ENCODE assay signal across 7 mouse cellular contexts in the genomic region with DNA sequence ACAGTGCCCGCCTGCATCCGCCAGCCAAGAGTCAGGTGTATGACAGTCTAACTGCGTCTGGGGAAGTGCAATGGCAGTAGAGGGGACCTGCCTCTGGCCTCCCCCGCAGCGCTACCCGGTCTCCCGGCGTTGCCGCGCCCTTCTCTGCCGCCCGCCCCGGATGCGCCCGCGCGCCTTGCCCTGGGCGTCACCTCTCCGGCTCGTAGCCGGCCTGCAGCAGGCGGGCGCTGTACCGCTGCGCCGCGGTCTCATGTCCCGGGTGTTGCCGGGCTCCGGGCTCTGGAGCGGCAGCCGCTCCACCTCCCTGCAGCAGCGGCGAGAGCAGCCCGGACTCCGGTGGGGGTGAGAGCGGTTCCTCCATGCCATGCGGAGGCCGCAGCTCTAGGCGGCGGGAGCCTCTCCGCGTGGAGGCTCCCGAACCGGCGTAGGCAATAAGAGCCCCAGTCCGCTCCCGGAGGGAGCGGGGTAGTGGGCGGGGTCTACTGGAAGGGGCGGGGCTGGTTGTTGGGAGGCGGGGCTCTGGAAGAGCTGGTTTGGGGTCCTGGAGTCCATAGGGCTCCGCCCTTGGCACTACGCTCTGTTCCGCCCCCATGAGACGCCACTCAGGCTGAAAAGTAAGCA. TPM values are rescaled to one million over a fixed set of nuclear protein-coding genes. Genes with fewer than 3 reads are reported as not detected.
DNase-seq lines count a peak whose midpoint lies in the region; ATAC-seq lines count a peak whose summit lies in the region.

A gene (minus strand): TSS at position 484 of the 621 bp plus-strand sequence.

- peak; percentile 91 for DNase-seq in R1 (ENCODE audit: low read depth, low spot score)
- peak; percentile 60 for DNase-seq in cerebellum, adult 8-10 months
- DNase-seq in frontal cortex, postnatal 36 days (ENCODE audit: low spot score in 2 of 2) = peak; percentile 40 to 43
- peak; percentile 69 for DNase-seq in hindbrain, embryonic 14.5 days (ENCODE audit: low spot score)
- DNase-seq in left cerebral cortex, adult 8-10 months (ENCODE audit: low spot score in 2 of 2) = peak in 1 of 2 experiments; percentile 42
- DNase-seq in right cerebral cortex, postnatal 25 days = peak; percentile 59

- H3K4me3 ChIP-seq in hindbrain, embryonic 14.5 days (replicated peaks; ENCODE audit: low read length) = peak within 1 kb of the TSS; percentile 76
- H3K4me3 ChIP-seq in megakaryocyte, embryonic 14.5 days (replicated peaks) = peak within 1 kb of the TSS; percentile 96

- H3K9ac ChIP-seq in hindbrain, embryonic 14.5 days = peak within 1 kb of the TSS; percentile 69

- WGBS in hindbrain, embryonic 14.5 days = under 1% methylated on average over 56 of the region's 56 CpGs

- H3K4me1 ChIP-seq in hindbrain, embryonic 14.5 days (replicated peaks; ENCODE audit: control insufficient read depth, insufficient read depth, low read length) = peaks cover 28% of the 10 kb centered on the region
- peaks cover 55% of the 10 kb centered on the region for H3K4me1 ChIP-seq in megakaryocyte, embryonic 14.5 days

- peaks cover 14% of the 10 kb centered on the region; the same call in 1 of the 2 replicates for H3K27me3 ChIP-seq in hindbrain, embryonic 14.5 days (ENCODE audit: control insufficient read depth, insufficient read depth, low read length)
- peaks cover 33% of the 10 kb centered on the region for H3K27me3 ChIP-seq in megakaryocyte, embryonic 14.5 days (replicated peaks)

- peak; percentile 67 for ATAC-seq in hindbrain, embryonic 14.5 days (ENCODE audit: low FRiP score)

- H3K36me3 ChIP-seq in hindbrain, embryonic 14.5 days (replicated peaks; ENCODE audit: control insufficient read depth, insufficient read depth) = no peaks in the 10 kb centered on the region
- H3K36me3 ChIP-seq in megakaryocyte, embryonic 14.5 days (replicated peaks; ENCODE audit: low read length) = no peaks in the 10 kb centered on the region

- no peaks in the 10 kb centered on the region for H3K9me3 ChIP-seq in hindbrain, embryonic 14.5 days (ENCODE audit: control insufficient read depth, low read length)
- no peaks in the 10 kb centered on the region for H3K9me3 ChIP-seq in megakaryocyte, embryonic 14.5 days

- H3K4me2 ChIP-seq in hindbrain, embryonic 14.5 days (replicated peaks) = peak within 1 kb of the TSS; percentile 98

- no peak within 1 kb of the TSS; the same call in 1 of the 2 replicates for H3K27ac ChIP-seq in hindbrain, embryonic 14.5 days

RNA-seq across cellular contexts. Expression of the gene that starts here (rescaled TPM):
- polyA plus RNA-seq in hindbrain, embryonic 14.5 days (2014; fragmentation: Nextera tagmentation; extraction: Ambion mirVana) = 60.8 and 65.0 TPM in 2 replicates
- 10 to 100 TPM; 52.5 to 72.2 (median 59.0) TPM for total RNA-seq in left cerebral cortex, adult 8-10 months (2022)
- 281 and 443 TPM in 2 replicates for polyA plus RNA-seq in megakaryocyte, embryonic 14.5 days (2012; ENCODE audit: insufficient read depth, low replicate concordance)
